Mouse (Mus musculus) liver, postnatal 0 days (tissue): ENCODE data around the gene Adm2. TPM values are rescaled to one million over a fixed set of nuclear protein-coding genes. Genes with fewer than 3 reads are reported as not detected.

Experiments
- ATAC-seq: fragments of 200-750 bp; cut with Nextera tagmentation; 2 replicates; pipeline ENCODE4 v1.8.0; 2017; ENCODE audit warnings: mild to moderate bottlenecking, moderate library complexity
- DNase-seq: peaks from one replicate; pipeline ENCODE4 v3.0.0-alpha.2; 2016
- H3K27ac ChIP-seq: fragments of 300-500 bp; sonication (generic); 2 replicates; pipeline ENCODE4 v1.5.1; 2014; ENCODE audit warnings: antibody characterized with exemption, moderate library complexity, mild to moderate bottlenecking, low read depth
- H3K27me3 ChIP-seq: fragments of 300-500 bp; sonication (generic); 2 replicates; pipeline ENCODE4 v1.6.1; 2014; ENCODE audit warnings: low read length, control low read depth, mixed read lengths; ENCODE audit not compliant: insufficient read depth
- H3K36me3 ChIP-seq: fragments of 300-500 bp; sonication (generic); replicated peaks from 2 replicates; pipeline ENCODE4 v1.6.1; 2014; ENCODE audit warnings: mild to moderate bottlenecking, control low read depth, low read length, moderate library complexity, mixed read lengths; ENCODE audit not compliant: insufficient read depth
- H3K4me1 ChIP-seq: fragments of 300-500 bp; sonication (generic); 2 replicates; pipeline ENCODE4 v1.6.1; 2014; ENCODE audit warnings: antibody characterized with exemption, mild to moderate bottlenecking, control low read depth; ENCODE audit not compliant: insufficient read depth
- H3K4me2 ChIP-seq: fragments of 300-500 bp; sonication (generic); 2 replicates; pipeline ENCODE4 v1.6.1; 2014; ENCODE audit warnings: low read depth, mild to moderate bottlenecking, low read length, moderate library complexity, mixed read lengths
- H3K4me3 ChIP-seq: fragments of 300-500 bp; sonication (generic); 2 replicates; pipeline ENCODE4 v1.5.1; 2014; ENCODE audit warnings: low read depth, low read length
- H3K9ac ChIP-seq: fragments of 300-500 bp; sonication (generic); replicated peaks from 2 replicates; pipeline ENCODE4 v1.6.1; 2014; ENCODE audit warnings: mild to moderate bottlenecking, moderate library complexity
- H3K9me3 ChIP-seq: fragments of 300-500 bp; sonication (generic); 2 replicates; pipeline ENCODE4 v1.6.1; 2016; ENCODE audit warnings: mild to moderate bottlenecking, control low read depth, low read length, mixed read lengths
- CTCF ChIP-seq: sonication (generic); IDR thresholded peaks from 2 replicates; pipeline ENCODE4 v1.5.1; 2016; ENCODE audit warnings: antibody characterized with exemption, low read depth
- EP300 ChIP-seq: IDR thresholded peaks from 2 replicates; pipeline ENCODE4 v1.6.1; 2016; ENCODE audit warnings: antibody characterized with exemption, low read depth, mild to moderate bottlenecking
- WGBS: fragments of 180-500 bp; shearing (Covaris S2); extraction: QIAGEN DNeasy Blood & Tissue Kit; methylation state at CpG from one replicate; pipeline ENCODE4 v1.1.7; 2014; ENCODE audit not compliant: insufficient replicate concordance; 5-methylcytosine and 5-hydroxymethylcytosine counted together
- polyA plus RNA-seq: library from polyadenylated mRNA; unstranded; fragments of >200 nt; fragmentation: Nextera tagmentation; extraction: Ambion mirVana; gene quantifications from 2 replicates; pipeline ENCODE4 v1.2.1, GENCODE M21; 2015

The Adm2 gene
- polyA plus RNA-seq, 1 experiment from 2014 or later, result 3.7 TPM

- peak overlapping the region; percentile 60 for H3K27ac ChIP-seq
- WGBS, result 69% methylated on average over 5 of the region's 5 CpGs
- ATAC-seq (peak; percentile 89), DNase-seq (no peak)
- H3K9ac ChIP-seq, result no peak overlapping the region
- 0 out of 2 replicates have a peak, but pooled peaks cover 3% of the 10 kb centered on the region for H3K4me1 ChIP-seq
- H3K4me2 ChIP-seq, result peak overlapping the region; percentile 51
- peaks cover 68% of the 10 kb centered on the region for H3K36me3 ChIP-seq
- H3K27me3 ChIP-seq, result no peaks in the 10 kb centered on the region
- H3K9me3 ChIP-seq, result no peaks in the 10 kb centered on the region
- TF ChIP-seq EP300 (peak; percentile 74), CTCF (no peak)
- no peak overlapping the region for H3K4me3 ChIP-seq
Measured at GRCm38 (mm10) chr15:89285478-89285877, 37.0 kb upstream of the Adm2 start.

- Histone ChIP-seq H3K9me3 (no peaks in the 10 kb centered on the region), H3K36me3 (peaks cover 66% of the 10 kb centered on the region), H3K4me3 (no peak overlapping the region), H3K4me1 (0 out of 2 replicates have a peak, but pooled peaks cover 3% of the 10 kb centered on the region), H3K27ac (no peak overlapping the region), H3K4me2 (peak overlapping the region; percentile 51), H3K27me3 (no peaks in the 10 kb centered on the region), H3K9ac (no peak overlapping the region)
- no peak for TF ChIP-seq CTCF
- TF ChIP-seq EP300, result no peak
- DNase-seq (no peak), ATAC-seq (peak; percentile 18; the same call in 1 of the 2 replicates)
- 64% methylated on average over 7 of the region's 7 CpGs for WGBS
Measured at GRCm38 (mm10) chr15:89286114-89286513, 36.4 kb upstream of the Adm2 start.

DNA sequence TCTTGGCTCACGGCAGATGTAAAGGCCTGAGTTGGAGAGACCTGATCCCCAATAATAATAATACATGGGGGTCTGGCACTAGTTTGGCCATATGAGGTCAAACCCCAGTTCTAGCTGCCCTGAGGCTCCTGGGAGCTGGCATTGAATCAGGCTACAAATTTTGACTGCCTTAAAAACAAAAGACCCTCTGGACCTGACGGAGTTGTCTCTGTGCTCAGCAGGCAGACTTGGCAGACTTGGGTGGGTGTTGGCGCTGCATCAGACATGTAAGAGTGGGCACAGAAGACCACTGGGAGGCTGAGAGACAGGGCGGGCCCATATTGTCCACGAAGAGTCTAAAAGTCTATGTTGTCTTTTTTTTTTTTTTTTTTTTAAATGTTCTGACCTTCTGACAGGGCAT is 35.9 kb upstream of the Adm2 start:
- no peak overlapping the region for H3K4me2 ChIP-seq
- no peak for DNase-seq
- ATAC-seq, result no peak
- H3K9ac ChIP-seq, result no peak overlapping the region
- H3K9me3 ChIP-seq, result no peaks in the 10 kb centered on the region
- H3K36me3 ChIP-seq, result peaks cover 66% of the 10 kb centered on the region
- H3K27ac ChIP-seq, result no peak overlapping the region
- no peak overlapping the region for H3K4me3 ChIP-seq
- H3K27me3 ChIP-seq, result no peaks in the 10 kb centered on the region
- 89% methylated on average over 5 of the region's 5 CpGs for WGBS
- TF ChIP-seq CTCF (no peak), EP300 (no peak)
- 0 out of 2 replicates have a peak, but pooled peaks cover 3% of the 10 kb centered on the region for H3K4me1 ChIP-seq

DNA sequence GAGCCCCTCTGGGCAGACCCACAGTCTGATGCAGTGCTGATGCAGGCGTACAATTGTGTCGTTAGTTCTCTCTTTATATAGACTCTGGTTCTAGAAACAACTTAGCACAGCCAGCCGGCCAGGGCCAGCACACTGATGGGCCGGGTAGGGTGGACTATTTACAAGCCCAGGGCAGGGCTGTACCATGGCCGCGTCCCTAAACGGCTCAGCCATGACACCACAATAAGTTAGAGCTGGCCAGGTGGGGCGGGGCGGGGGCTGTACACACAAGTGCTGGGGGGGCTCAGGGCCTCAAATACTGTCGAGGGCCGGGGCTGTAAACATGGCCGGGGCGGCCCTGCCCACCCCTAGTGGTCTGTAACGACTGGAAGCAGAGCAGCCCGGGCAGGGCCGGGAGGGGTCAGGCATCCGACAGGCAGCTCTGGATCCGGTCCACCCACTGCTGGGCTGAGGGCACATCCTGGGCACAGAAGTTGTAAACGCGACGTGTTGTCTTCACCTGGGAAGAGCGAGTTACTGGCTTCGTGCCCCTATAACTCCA is 34.2 kb upstream of the Adm2 start:
- ATAC-seq (no peak), DNase-seq (no peak)
- Histone ChIP-seq H3K36me3 (peaks cover 62% of the 10 kb centered on the region), H3K9me3 (no peaks in the 10 kb centered on the region), H3K9ac (no peak overlapping the region), H3K4me2 (no peak overlapping the region), H3K27me3 (no peaks in the 10 kb centered on the region), H3K4me1 (0 out of 2 replicates have a peak, but pooled peaks cover 3% of the 10 kb centered on the region), H3K27ac (no peak overlapping the region), H3K4me3 (no peak overlapping the region)
- TF ChIP-seq CTCF (no peak), EP300 (no peak)
- WGBS, result 80% methylated on average over 23 of the region's 23 CpGs

GRCm38 (mm10) chr15:89289455-89289854 is 33.1 kb upstream of the Adm2 start:
- 94% methylated on average over 11 of the region's 11 CpGs for WGBS
- 0 out of 2 replicates have a peak, but pooled peaks cover 3% of the 10 kb centered on the region for H3K4me1 ChIP-seq

DNA sequence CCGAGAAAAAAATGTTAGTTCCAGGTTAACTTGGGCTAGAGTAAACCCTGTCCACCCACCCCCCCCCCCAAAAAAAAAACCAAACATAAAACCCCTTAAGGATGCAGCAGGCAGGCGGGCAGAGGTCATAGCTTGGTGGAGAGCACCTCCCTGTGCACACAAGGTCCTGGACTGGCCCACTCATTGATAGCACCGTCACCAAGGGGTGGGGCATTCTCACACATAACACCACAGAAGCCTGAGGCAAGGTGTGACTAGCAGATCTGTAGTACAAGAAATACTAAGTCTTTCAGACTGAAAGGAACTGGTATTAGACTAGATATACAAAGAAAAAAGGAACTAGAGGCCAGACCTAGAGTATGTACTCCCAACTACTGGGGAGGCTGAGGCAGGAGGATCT is 31.0 kb upstream of the Adm2 start:
- WGBS, result 65% methylated on average over 3 of the region's 3 CpGs
- H3K9me3 ChIP-seq, result no peaks in the 10 kb centered on the region
- ATAC-seq (peak; percentile 80), DNase-seq (no peak)
- no peaks in the 10 kb centered on the region for H3K4me1 ChIP-seq
- TF ChIP-seq EP300, result no peak
- no peak overlapping the region for H3K9ac ChIP-seq
- no peaks in the 10 kb centered on the region for H3K27me3 ChIP-seq
- peaks cover 73% of the 10 kb centered on the region for H3K36me3 ChIP-seq
- no peak overlapping the region for H3K4me3 ChIP-seq
- no peak overlapping the region for H3K27ac ChIP-seq
- no peak overlapping the region for H3K4me2 ChIP-seq

More at GRCm38 (mm10) chr15:89289455-89289854, 33.1 kb upstream of the Adm2 start:
- DNase-seq (no peak), ATAC-seq (no peak)
- no peaks in the 10 kb centered on the region for H3K27me3 ChIP-seq
- H3K4me3 ChIP-seq, result no peak overlapping the region
- peaks cover 71% of the 10 kb centered on the region for H3K36me3 ChIP-seq
- H3K9ac ChIP-seq, result no peak overlapping the region
- H3K4me2 ChIP-seq, result no peak overlapping the region
- TF ChIP-seq EP300, result no peak
- TF ChIP-seq CTCF, result no peak
- no peak overlapping the region for H3K27ac ChIP-seq
- no peaks in the 10 kb centered on the region for H3K9me3 ChIP-seq
